10 mouse cellular contexts compared by ENCODE assay signal in the genomic region with DNA sequence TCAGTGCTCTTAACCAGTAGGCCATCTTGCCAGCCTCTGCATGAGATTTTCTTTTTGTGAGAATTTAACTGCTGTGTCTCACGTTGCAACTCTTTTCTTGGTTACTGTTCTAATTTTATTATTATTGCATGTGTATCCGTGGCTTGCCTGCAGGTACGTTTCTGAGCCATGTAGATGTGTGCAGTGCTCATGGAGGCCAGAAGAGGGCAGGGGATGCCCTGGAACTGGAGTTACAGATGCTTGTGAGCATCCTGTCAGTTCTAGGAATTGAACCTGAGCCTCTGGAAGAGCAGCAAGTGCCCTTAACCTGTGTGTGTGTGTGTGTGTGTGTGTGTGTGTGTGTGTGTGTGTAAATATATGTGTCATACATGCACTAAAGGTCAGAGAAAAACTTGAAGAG. TPM values are rescaled to one million over a fixed set of nuclear protein-coding genes. Genes with fewer than 3 reads are reported as not detected.
DNase-seq lines count a peak whose midpoint lies in the region; ATAC-seq lines count a peak whose summit lies in the region.
"Had no signal": no experiment of that assay in that cellular context is flagged by ENCODE, and none has a peak within 500 bp of the region (broad histone marks: within the 10 kb centered on the region; RNA-seq: fewer than 3 reads in every experiment).

No protein-coding gene starts in this region.

- H3K27ac ChIP-seq in neural tube, embryonic 11.5 days (ENCODE audit: low read depth, low read length), result no peak overlapping the region
- H3K27ac ChIP-seq in neural tube, embryonic 15.5 days (replicated peaks), result no peak overlapping the region
- H3K27ac ChIP-seq: hindbrain, embryonic 15.5 days had no signal

- no peaks in the 10 kb centered on the region for H3K4me1 ChIP-seq in neural tube, embryonic 11.5 days (ENCODE audit: control insufficient read depth, insufficient read depth, low read length)
- no peaks in the 10 kb centered on the region for H3K4me1 ChIP-seq in neural tube, embryonic 15.5 days
- H3K4me1 ChIP-seq: hindbrain, embryonic 15.5 days had no signal

- no peaks in the 10 kb centered on the region for H3K36me3 ChIP-seq in neural tube, embryonic 11.5 days (ENCODE audit: control insufficient read depth, insufficient read depth, low read length)
- no peaks in the 10 kb centered on the region for H3K36me3 ChIP-seq in neural tube, embryonic 15.5 days
- H3K36me3 ChIP-seq: hindbrain, embryonic 15.5 days had no signal

- H3K27me3 ChIP-seq in neural tube, embryonic 11.5 days (ENCODE audit: control insufficient read depth, insufficient read depth, low read length), result no peaks in the 10 kb centered on the region
- H3K27me3 ChIP-seq in neural tube, embryonic 15.5 days (replicated peaks), result no peaks in the 10 kb centered on the region
- H3K27me3 ChIP-seq: hindbrain, embryonic 15.5 days had no signal

- no peak overlapping the region for H3K4me2 ChIP-seq in neural tube, embryonic 11.5 days (ENCODE audit: low read depth)
- H3K4me2 ChIP-seq in neural tube, embryonic 15.5 days, result no peak overlapping the region
- H3K4me2 ChIP-seq: hindbrain, embryonic 15.5 days had no signal

- no peaks in the 10 kb centered on the region for H3K9me3 ChIP-seq in neural tube, embryonic 11.5 days (ENCODE audit: control insufficient read depth, low read length)
- no peaks in the 10 kb centered on the region for H3K9me3 ChIP-seq in neural tube, embryonic 15.5 days (replicated peaks)
- H3K9me3 ChIP-seq: hindbrain, embryonic 15.5 days had no signal

- no peak overlapping the region for H3K9ac ChIP-seq in neural tube, embryonic 11.5 days (ENCODE audit: low read length)
- H3K9ac ChIP-seq in neural tube, embryonic 15.5 days (replicated peaks), result no peak overlapping the region
- H3K9ac ChIP-seq: hindbrain, embryonic 15.5 days had no signal

- no peak for ATAC-seq in CD4-positive, CD25-positive, alpha-beta regulatory T cell, adult 4 months
- ATAC-seq in neural tube, embryonic 11.5 days (ENCODE audit: insufficient read depth, low FRiP score, low TSS enrichment), result no peak
- ATAC-seq in neural tube, embryonic 15.5 days (ENCODE audit: low FRiP score), result no peak
- ATAC-seq: midbrain, embryonic 16.5 days had no signal

- DNase-seq in CD4-positive, CD25-positive, alpha-beta regulatory T cell, adult 2 months (ENCODE audit: low read depth, low spot score), result peak; percentile 8
- peak; percentile 8 for DNase-seq in kidney, adult 18-20 months
- DNase-seq in kidney, adult 11 months, result no peak
- peak; percentile 29 for DNase-seq in neural tube, embryonic 11.5 days (ENCODE audit: low spot score)
- DNase-seq in thymus, postnatal 4 days, result peak; percentile 64
- no peak for DNase-seq in c-Kit-positive CD71-positive TER-119-positive erythroid progenitor cells, embryonic 14.5 days (ENCODE audit: low spot score)

- WGBS in neural tube, embryonic 11.5 days, result 36% methylated on average over 3 of the region's 3 CpGs
- WGBS in neural tube, embryonic 15.5 days, result 31% methylated on average over 3 of the region's 3 CpGs

- no peak overlapping the region for H3K4me3 ChIP-seq in neural tube, embryonic 11.5 days (ENCODE audit: low read depth, low read length)
- no peak overlapping the region for H3K4me3 ChIP-seq in neural tube, embryonic 15.5 days (replicated peaks)
- H3K4me3 ChIP-seq: hindbrain, embryonic 15.5 days had no signal

RNA-seq across cellular contexts. Expression of gene Ccdc43, which starts 28.0 kb away (rescaled TPM):
- 10 to 100 TPM; 30.6 to 38.0 TPM for polyA plus RNA-seq in CD4-positive, CD25-positive, alpha-beta regulatory T cell, adult 4 months (2017; shearing (Covaris generic))
- polyA plus RNA-seq in neural tube, embryonic 11.5 days (2014; fragmentation: Nextera tagmentation; extraction: Ambion mirVana), result 53.8 and 55.9 TPM in 2 replicates
- polyA plus RNA-seq in neural tube, embryonic 15.5 days (2015; fragmentation: Nextera tagmentation; extraction: Ambion mirVana), result 37.4 and 38.2 TPM in 2 replicates

RNA-seq across cellular contexts. Expression of gene Adam11, which starts 35.7 kb away (rescaled TPM):
- not detected for polyA plus RNA-seq in CD4-positive, CD25-positive, alpha-beta regulatory T cell, adult 4 months (2017; shearing (Covaris generic))
- 21.7 and 23.2 TPM in 2 replicates for polyA plus RNA-seq in neural tube, embryonic 11.5 days (2014; fragmentation: Nextera tagmentation; extraction: Ambion mirVana)
- polyA plus RNA-seq in neural tube, embryonic 15.5 days (2015; fragmentation: Nextera tagmentation; extraction: Ambion mirVana), result 28.3 and 34.0 TPM in 2 replicates

Comparison
In these comparisons a context has a peak if more than half of its experiments do, and no peak if none do; other contexts are left out.
1. DNase-seq: peak in CD4-positive, CD25-positive, alpha-beta regulatory T cell, adult 2 months (single experiment), kidney, adult 18-20 months (single experiment), neural tube, embryonic 11.5 days (single experiment) and thymus, postnatal 4 days (single experiment); none in kidney, adult 11 months (single experiment) and c-Kit-positive CD71-positive TER-119-positive erythroid progenitor cells, embryonic 14.5 days (single experiment).
2. RNA of gene Adam11, which starts 35.7 kb away (polyA plus RNA-seq): 28.3 to 34.0 TPM in neural tube, embryonic 15.5 days and 21.7 to 23.2 TPM in neural tube, embryonic 11.5 days; not detected in CD4-positive, CD25-positive, alpha-beta regulatory T cell, adult 4 months; every median in the first group is over 10 times any median in the second.